Mouse (Mus musculus): ENCODE results near the gene Cetn2. TPM values are rescaled to one million over a fixed set of nuclear protein-coding genes. Genes with fewer than 3 reads are reported as not detected.

Cetn2 gene
- 0.38 and 0.92 TPM in 2 replicates for polyA plus RNA-seq (2012; rRNA removed; ENCODE audit: low replicate concordance)

DNA sequence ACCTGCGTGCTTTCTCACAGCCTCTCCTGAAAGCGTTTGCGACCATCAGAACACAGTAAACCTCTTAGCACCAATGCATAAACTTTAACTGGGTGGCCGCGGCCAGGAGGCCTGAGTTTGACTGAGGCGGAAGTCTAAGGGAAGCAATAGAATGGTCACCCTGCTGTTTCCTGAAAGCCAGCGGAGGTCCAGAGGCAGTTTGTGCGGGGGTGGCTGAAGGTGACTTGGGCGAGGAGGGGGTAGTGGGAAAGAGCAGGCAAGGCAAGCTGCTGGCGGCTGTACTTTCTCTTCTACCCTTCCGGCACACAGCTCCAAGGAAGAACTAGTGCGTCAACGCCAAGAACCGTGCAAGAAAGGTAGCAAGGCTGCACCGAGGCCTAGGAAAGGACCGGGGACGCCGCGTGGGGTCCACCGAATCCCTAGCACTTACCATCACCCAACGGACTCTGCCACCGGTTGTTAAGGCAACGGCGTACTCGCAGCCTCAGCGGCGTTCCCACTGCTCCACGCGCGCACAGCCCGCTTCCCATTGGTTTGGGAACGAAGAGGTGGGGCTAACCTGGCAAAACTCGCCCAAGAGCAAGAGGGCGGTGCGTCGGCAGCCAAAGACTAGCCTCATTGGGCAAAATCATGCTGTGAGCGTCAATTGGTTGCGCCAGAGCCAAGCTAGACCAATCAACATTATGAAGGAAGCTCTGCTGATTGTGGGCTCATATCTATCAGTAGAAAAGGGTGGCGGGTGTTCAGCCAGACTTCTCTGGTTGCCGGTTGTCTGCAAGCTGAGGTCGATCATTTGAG, at the start of gene Cetn2, which contains the start of gene Nsdhl:
TSS of gene Cetn2 (minus strand) at position 528 of the 798 bp plus-strand sequence.
TSS of gene Nsdhl (plus strand) at position 674 of the 798 bp plus-strand sequence.

Other genes with a start within 250 kb of the Cetn2 start
- gene Gabrq, start 93.2 kb downstream of the Cetn2 start, polyA plus RNA-seq (2012; rRNA removed; ENCODE audit: low replicate concordance), result 0.02 TPM in 1 of 2 replicates, not detected in the other
- 3.8 and 6.4 TPM in 2 replicates for gene Nsdhl, start 146 bp upstream of the Cetn2 start, polyA plus RNA-seq (2012; rRNA removed; ENCODE audit: low replicate concordance)
- gene Zfp185, start 68.9 kb upstream of the Cetn2 start, polyA plus RNA-seq (2012; rRNA removed; ENCODE audit: low replicate concordance), result 0.20 TPM in 1 of 2 replicates, not detected in the other
- gene Pnma5, start 118.7 kb upstream of the Cetn2 start, polyA plus RNA-seq (2012; rRNA removed; ENCODE audit: low replicate concordance), result not detected in 2 replicates
- gene Pnma3, start 146.4 kb upstream of the Cetn2 start, polyA plus RNA-seq (2012; rRNA removed; ENCODE audit: low replicate concordance), result 0.02 and 0.06 TPM in 2 replicates
- gene Xlr4a, start 164.1 kb upstream of the Cetn2 start, polyA plus RNA-seq (2012; rRNA removed; ENCODE audit: low replicate concordance), result 0.15 TPM in 1 of 2 replicates, not detected in the other
- 0.16 TPM in 1 of 2 replicates, not detected in the other for gene Xlr3a, start 178.7 kb upstream of the Cetn2 start, polyA plus RNA-seq (2012; rRNA removed; ENCODE audit: low replicate concordance)
- gene Gm14685, start 198.6 kb upstream of the Cetn2 start, polyA plus RNA-seq (2012; rRNA removed; ENCODE audit: low replicate concordance), result 0.05 TPM in 1 of 2 replicates, not detected in the other
- not detected in 2 replicates for gene Xlr5b, start 230.4 kb upstream of the Cetn2 start, polyA plus RNA-seq (2012; rRNA removed; ENCODE audit: low replicate concordance)
- gene DXBay18, start 231.0 kb upstream of the Cetn2 start, polyA plus RNA-seq (2012; rRNA removed; ENCODE audit: low replicate concordance), result not detected in 2 replicates

All from duodenum, adult 2 months (tissue).